Mouse (Mus musculus) heart, embryonic 13.5 days (tissue): ENCODE data around the gene Mag. TPM values are rescaled to one million over a fixed set of nuclear protein-coding genes. Genes with fewer than 3 reads are reported as not detected.
"Not testable (repeated sequence)": the region's sequence is repeated elsewhere in the genome, so short reads cannot be mapped to it uniquely, and the experiment has no call there.

Experiments used
- ATAC-seq: fragments of 200-750 bp; cut with Nextera tagmentation; 2 replicates; pipeline ENCODE4 v1.8.0; 2017; ENCODE audit warnings: moderate TSS enrichment; ENCODE audit not compliant: insufficient number of reproducible peaks, low FRiP score, low TSS enrichment; ENCODE audit errors: extremely low read depth
- H3K27ac ChIP-seq: fragments of 300-500 bp; sonication (generic); replicated peaks from 2 replicates; pipeline ENCODE4 v1.5.1; 2015; ENCODE audit warnings: moderate library complexity, mild to moderate bottlenecking, inconsistent platforms
- H3K27me3 ChIP-seq: fragments of 300-500 bp; sonication (generic); replicated peaks from 2 replicates; pipeline ENCODE4 v1.6.1; 2015; ENCODE audit warnings: mild to moderate bottlenecking, inconsistent platforms
- H3K36me3 ChIP-seq: fragments of 300-500 bp; sonication (generic); 2 replicates; pipeline ENCODE4 v1.6.1; 2015; ENCODE audit warnings: mild to moderate bottlenecking, inconsistent platforms
- H3K4me1 ChIP-seq: fragments of 300-500 bp; sonication (generic); 2 replicates; pipeline ENCODE4 v1.6.1; 2015; ENCODE audit warnings: inconsistent platforms
- H3K4me2 ChIP-seq: fragments of 300-500 bp; sonication (generic); 2 replicates; pipeline ENCODE4 v1.6.1; 2015; ENCODE audit warnings: inconsistent platforms, mild to moderate bottlenecking, moderate library complexity
- H3K4me3 ChIP-seq: fragments of 300-500 bp; sonication (generic); 2 replicates; pipeline ENCODE4 v1.5.1; 2015; ENCODE audit warnings: moderate library complexity, mild to moderate bottlenecking, inconsistent platforms
- H3K9ac ChIP-seq: fragments of 300-500 bp; sonication (generic); 2 replicates; pipeline ENCODE4 v1.6.1; 2015; ENCODE audit warnings: inconsistent platforms, mild to moderate bottlenecking, moderate library complexity
- H3K9me3 ChIP-seq: fragments of 300-500 bp; sonication (generic); 2 replicates; pipeline ENCODE4 v1.6.1; 2016; ENCODE audit warnings: inconsistent platforms
- WGBS: fragments of 180-500 bp; shearing (Covaris S2); methylation state at CpG from one replicate; pipeline ENCODE4 v1.1.7; 2015; ENCODE audit warnings: mixed read lengths; 5-methylcytosine and 5-hydroxymethylcytosine counted together
- polyA plus RNA-seq: library from polyadenylated mRNA; unstranded; fragments of >200 nt; fragmentation: Nextera tagmentation; extraction: Ambion mirVana; gene quantifications from 2 replicates; pipeline ENCODE4 v1.2.1, GENCODE M21; 2015

Mag gene
- polyA plus RNA-seq, 1 experiment from 2014 or later, result 0.08 TPM

- H3K9me3 ChIP-seq, result no peaks in the 10 kb centered on the region
- WGBS, result 86% methylated on average over 12 of the region's 12 CpGs
- H3K36me3 ChIP-seq, result peaks cover 64% of the 10 kb centered on the region
- peak overlapping the region; percentile 96 for H3K4me3 ChIP-seq
- H3K27me3 ChIP-seq, result no peaks in the 10 kb centered on the region
- no peak overlapping the region for H3K27ac ChIP-seq
- H3K4me1 ChIP-seq, result peaks cover 19% of the 10 kb centered on the region
- peak overlapping the region; percentile 100 for H3K9ac ChIP-seq
- peak overlapping the region; percentile 89 for H3K4me2 ChIP-seq
- no peak for ATAC-seq
Measured at GRCm38 (mm10) chr7:30954971-30955520, 40.4 kb upstream of the Mag start.

DNA sequence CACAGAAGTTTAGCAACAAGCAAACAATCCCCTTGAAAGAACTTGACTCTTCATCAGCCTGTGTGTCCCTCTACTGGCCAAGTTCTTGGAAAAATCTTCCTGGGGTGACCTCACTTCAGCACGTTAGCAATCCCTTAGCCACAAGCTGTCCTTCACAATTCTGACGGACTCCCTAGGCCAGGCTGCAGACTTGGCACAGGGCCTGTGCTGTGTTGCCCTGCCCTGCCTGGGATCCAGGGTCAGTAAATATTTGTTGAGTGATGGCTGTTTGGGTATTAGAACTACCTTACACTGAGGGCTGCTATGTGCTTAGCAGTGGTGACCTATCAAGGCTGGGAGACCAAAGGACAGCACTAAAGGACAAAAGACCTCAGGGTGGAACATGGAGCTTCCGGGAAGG, 39.4 kb upstream of the Mag start:
- Histone ChIP-seq H3K9ac (no peak overlapping the region), H3K9me3 (no peaks in the 10 kb centered on the region), H3K36me3 (peaks cover 71% of the 10 kb centered on the region), H3K4me2 (no peak overlapping the region), H3K27me3 (no peaks in the 10 kb centered on the region), H3K4me3 (no peak overlapping the region), H3K27ac (no peak overlapping the region), H3K4me1 (peaks cover 19% of the 10 kb centered on the region)
- ATAC-seq, result no peak
- 78% methylated on average over 3 of the region's 3 CpGs for WGBS

DNA sequence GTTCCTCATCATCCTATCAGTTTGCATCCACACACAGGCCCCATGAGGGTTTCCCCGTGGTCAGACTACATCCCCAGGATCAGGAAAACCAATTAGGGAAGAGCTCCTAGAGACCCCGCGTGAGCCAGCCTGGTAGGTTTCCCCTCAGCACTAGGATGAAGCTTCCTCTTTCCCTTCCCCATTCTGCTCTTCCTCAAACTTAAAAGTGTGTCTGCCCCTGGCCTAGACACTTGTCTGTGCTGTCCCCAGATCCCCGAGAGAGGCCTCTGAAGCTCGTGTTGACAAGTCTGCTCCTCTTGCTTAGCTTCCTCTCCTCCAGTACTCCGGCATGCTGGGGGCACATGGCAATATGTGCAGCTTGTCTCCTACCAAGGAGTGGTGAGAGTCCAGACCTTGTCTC, 38.8 kb upstream of the Mag start:
- Histone ChIP-seq H3K9ac (no peak overlapping the region), H3K27ac (no peak overlapping the region), H3K4me1 (peaks cover 17% of the 10 kb centered on the region), H3K9me3 (no peaks in the 10 kb centered on the region), H3K27me3 (no peaks in the 10 kb centered on the region), H3K4me3 (no peak overlapping the region), H3K36me3 (peaks cover 69% of the 10 kb centered on the region), H3K4me2 (no peak overlapping the region)
- ATAC-seq, result no peak
- 83% methylated on average over 6 of the region's 6 CpGs for WGBS

DNA sequence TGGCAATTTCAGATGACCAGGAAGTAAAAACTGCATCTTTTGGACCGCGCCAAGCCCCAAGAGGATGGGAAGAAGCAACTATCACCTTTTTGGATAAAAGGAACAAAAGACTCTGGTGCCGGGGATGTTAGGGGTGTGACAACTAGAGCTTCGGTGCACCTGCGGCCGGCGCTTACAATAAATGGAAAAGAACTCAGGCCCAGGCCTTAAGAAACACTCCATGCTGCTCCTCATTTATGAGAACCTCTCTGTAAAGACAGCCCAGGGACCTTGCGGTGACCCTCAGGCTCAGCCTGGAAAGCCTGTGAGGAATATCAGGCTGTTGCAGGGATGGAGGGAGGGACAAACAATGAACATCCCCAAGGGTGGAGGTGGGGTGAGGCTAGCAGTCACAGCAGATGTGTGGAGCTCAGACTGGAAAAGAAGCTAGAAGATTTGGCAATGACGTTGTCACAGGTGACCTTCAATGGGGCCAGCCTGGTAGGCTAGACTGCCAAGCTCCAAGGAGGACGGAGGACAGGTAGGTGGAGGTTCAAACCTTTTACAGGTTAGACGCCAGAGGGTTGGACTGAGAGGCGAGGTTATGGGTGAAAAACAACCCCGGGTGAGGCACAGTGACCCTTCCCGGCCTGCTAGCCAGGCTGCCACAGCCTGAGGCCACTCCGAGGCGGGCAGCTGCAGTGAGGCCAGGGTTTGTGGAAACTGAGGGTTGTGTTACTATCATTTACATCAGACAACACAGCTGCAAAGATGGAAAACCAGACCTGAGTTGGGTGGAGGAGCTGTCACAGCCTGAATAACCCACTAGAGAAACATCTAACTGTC, 38.0 kb upstream of the Mag start:
- Histone ChIP-seq H3K27me3 (no peaks in the 10 kb centered on the region), H3K4me3 (no peak overlapping the region), H3K4me1 (peaks cover 9% of the 10 kb centered on the region), H3K27ac (no peak overlapping the region), H3K9me3 (no peaks in the 10 kb centered on the region), H3K36me3 (peaks cover 69% of the 10 kb centered on the region), H3K9ac (no peak overlapping the region), H3K4me2 (no peak overlapping the region)
- no peak for ATAC-seq
- WGBS, result 89% methylated on average over 16 of the region's 16 CpGs

DNA sequence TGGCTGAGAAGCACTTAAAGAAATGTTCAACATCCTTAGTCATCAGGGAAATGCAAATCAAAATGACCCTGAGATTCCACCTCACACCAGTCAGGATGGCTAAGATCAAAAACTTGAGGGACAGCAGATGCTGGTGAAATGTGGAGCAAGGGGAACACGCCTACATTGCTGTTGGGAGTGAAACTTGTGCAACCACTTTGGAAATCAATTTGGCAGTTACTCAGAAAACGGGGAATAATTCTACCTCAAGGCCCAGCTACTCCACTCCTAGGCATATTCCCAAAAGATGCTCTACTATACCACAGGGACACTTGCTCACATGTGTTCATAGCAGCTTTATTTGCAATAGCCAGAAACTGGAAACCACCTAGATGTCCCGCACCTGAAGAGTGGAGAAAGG, 35.2 kb upstream of the Mag start:
- not testable (repeated sequence) for H3K4me1 ChIP-seq, H3K9me3 ChIP-seq, H3K9ac ChIP-seq, H3K4me2 ChIP-seq, H3K27ac ChIP-seq, H3K27me3 ChIP-seq, ATAC-seq, H3K4me3 ChIP-seq
- peaks cover 82% of the 10 kb centered on the region for H3K36me3 ChIP-seq
- WGBS, result 86% methylated on average over 3 of the region's 3 CpGs

GRCm38 (mm10) chr7:30945876-30946275, 31.2 kb upstream of the Mag start:
- no peaks in the 10 kb centered on the region for H3K9me3 ChIP-seq
- no peak overlapping the region for H3K27ac ChIP-seq
- 94% methylated on average over 7 of the region's 7 CpGs for WGBS
- peaks cover 41% of the 10 kb centered on the region for H3K36me3 ChIP-seq
- no peak overlapping the region for H3K4me3 ChIP-seq
- ATAC-seq, result no peak
- H3K4me2 ChIP-seq, result no peak overlapping the region
- H3K4me1 ChIP-seq, result no peaks in the 10 kb centered on the region
- no peak overlapping the region for H3K9ac ChIP-seq
- no peaks in the 10 kb centered on the region for H3K27me3 ChIP-seq

- H3K36me3 ChIP-seq, result peaks cover 37% of the 10 kb centered on the region
- not testable (repeated sequence) for H3K9me3 ChIP-seq, H3K9ac ChIP-seq, ATAC-seq, H3K27ac ChIP-seq, H3K4me3 ChIP-seq, H3K4me2 ChIP-seq, H3K4me1 ChIP-seq, H3K27me3 ChIP-seq
- WGBS, result 86% methylated on average over 7 of the region's 7 CpGs
Measured at GRCm38 (mm10) chr7:30945466-30945865, 30.8 kb upstream of the Mag start.

GRCm38 (mm10) chr7:30944706-30945105, 30.0 kb upstream of the Mag start:
- H3K27ac ChIP-seq, H3K9ac ChIP-seq, H3K27me3 ChIP-seq, H3K4me3 ChIP-seq, ATAC-seq, H3K9me3 ChIP-seq, H3K4me1 ChIP-seq, H3K4me2 ChIP-seq: not testable (repeated sequence)
- peaks cover 30% of the 10 kb centered on the region for H3K36me3 ChIP-seq
- WGBS, result 47% methylated on average over 2 of the region's 2 CpGs

DNA sequence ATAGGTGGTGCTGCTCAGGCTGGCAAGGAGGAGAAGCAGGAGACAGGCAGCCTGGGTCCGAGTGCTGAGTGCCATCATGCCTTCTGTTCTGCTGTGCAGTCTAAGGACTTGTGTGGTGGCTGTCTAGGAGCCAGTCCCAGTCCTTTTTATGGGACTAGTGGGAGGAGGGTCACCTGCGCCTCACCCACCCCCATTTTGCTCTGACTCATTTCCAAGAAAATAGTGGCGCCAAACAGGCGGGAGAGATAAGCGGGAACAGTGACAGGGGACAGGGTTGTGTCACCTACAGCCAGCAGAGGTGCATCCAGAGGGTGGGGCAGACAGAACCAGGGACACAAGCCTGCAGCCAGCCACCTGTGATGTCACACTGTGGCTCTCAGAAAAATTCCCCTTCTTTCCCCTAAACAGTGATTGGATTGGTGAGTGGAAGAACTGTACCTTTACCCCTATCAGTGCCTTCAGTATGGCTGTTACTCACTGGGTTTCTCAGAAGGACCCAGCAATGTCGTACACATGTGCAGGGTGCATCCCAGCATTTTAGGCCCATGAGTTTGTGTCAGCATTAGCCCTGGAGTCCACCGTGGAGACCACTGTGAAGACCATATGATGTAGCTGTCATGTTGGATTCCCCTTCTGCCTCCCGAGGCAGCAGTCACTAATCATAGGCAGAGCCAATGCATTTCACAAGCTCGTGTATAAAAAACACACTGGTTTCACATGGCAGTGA, 29.4 kb upstream of the Mag start, which contains the start of gene Hamp:
Gene Hamp (minus strand): TSS at position 124 of the 727 bp plus-strand sequence.
- Histone ChIP-seq H3K4me2 (no peak within 1 kb of the TSS), H3K36me3 (peaks cover 23% of the 10 kb centered on the region), H3K4me3 (no peak within 1 kb of the TSS), H3K27me3 (no peaks in the 10 kb centered on the region), H3K9ac (no peak within 1 kb of the TSS), H3K27ac (no peak within 1 kb of the TSS), H3K9me3 (no peaks in the 10 kb centered on the region), H3K4me1 (no peaks in the 10 kb centered on the region)
- no peak for ATAC-seq
- WGBS, result 49% methylated on average over 9 of the region's 9 CpGs

DNA sequence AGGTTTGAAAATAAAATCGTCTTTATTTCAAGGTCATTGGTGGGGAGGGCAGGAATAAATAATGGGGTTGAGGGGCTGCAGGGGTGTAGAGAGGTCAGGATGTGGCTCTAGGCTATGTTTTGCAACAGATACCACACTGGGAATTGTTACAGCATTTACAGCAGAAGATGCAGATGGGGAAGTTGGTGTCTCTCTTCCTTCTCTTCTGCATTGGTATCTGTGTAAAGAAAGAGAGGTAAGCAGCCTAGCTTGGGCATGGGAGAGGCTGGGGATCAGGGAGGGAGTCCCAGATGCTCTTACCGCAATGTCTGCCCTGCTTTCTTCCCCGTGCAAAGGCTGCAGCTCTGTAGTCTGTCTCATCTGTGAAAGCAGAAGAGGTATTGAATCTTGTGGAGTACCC, 27.7 kb upstream of the Mag start:
- H3K36me3 ChIP-seq, result peaks cover 16% of the 10 kb centered on the region
- not testable (repeated sequence) for H3K4me1 ChIP-seq, H3K27me3 ChIP-seq, H3K9ac ChIP-seq, H3K27ac ChIP-seq, ATAC-seq, H3K9me3 ChIP-seq, H3K4me2 ChIP-seq, H3K4me3 ChIP-seq
- WGBS, result 39% methylated on average over 3 of the region's 3 CpGs

- H3K36me3 ChIP-seq, ATAC-seq, H3K4me3 ChIP-seq, H3K9ac ChIP-seq, H3K27ac ChIP-seq, H3K27me3 ChIP-seq, H3K4me1 ChIP-seq, H3K9me3 ChIP-seq, H3K4me2 ChIP-seq: not testable (repeated sequence)
- WGBS, result 64% methylated on average over 1 of the region's 1 CpGs
Measured at GRCm38 (mm10) chr7:30940070-30940469, 25.4 kb upstream of the Mag start.
